Mouse (Mus musculus) neural tube, embryonic 11.5 days (tissue): ENCODE results near the gene Tenm4. TPM values are rescaled to one million over a fixed set of nuclear protein-coding genes. Genes with fewer than 3 reads are reported as not detected.
A peak's percentile ranks its signal among the peaks of the same experiment; 100 is the strongest.

Experiments used
- ATAC-seq: fragments of 200-750 bp; cut with Nextera tagmentation; 2 replicates; pipeline ENCODE4 v1.8.0; 2017; ENCODE audit warnings: moderate number of reproducible peaks, mild to moderate bottlenecking, moderate TSS enrichment, moderate library complexity; ENCODE audit not compliant: insufficient read depth, low FRiP score, low TSS enrichment
- DNase-seq: peaks from one replicate; pipeline ENCODE4 v3.0.0-alpha.2; 2015; ENCODE audit warnings: low spot score
- H3K27ac ChIP-seq: fragments of 300-500 bp; sonication (generic); 2 replicates; pipeline ENCODE4 v1.5.1; 2014; ENCODE audit warnings: low read depth, mild to moderate bottlenecking, low read length
- H3K27me3 ChIP-seq: fragments of 300-500 bp; sonication (generic); 2 replicates; pipeline ENCODE4 v1.6.1; 2014; ENCODE audit warnings: mild to moderate bottlenecking, low read length, mixed read lengths; ENCODE audit not compliant: control insufficient read depth, insufficient read depth
- H3K36me3 ChIP-seq: fragments of 300-500 bp; sonication (generic); 2 replicates; pipeline ENCODE4 v1.6.1; 2014; ENCODE audit warnings: mild to moderate bottlenecking, low read length, moderate library complexity, mixed read lengths; ENCODE audit not compliant: control insufficient read depth, insufficient read depth
- H3K4me1 ChIP-seq: fragments of 300-500 bp; sonication (generic); 2 replicates; pipeline ENCODE4 v1.6.1; 2014; ENCODE audit warnings: low read length, mixed read lengths; ENCODE audit not compliant: control insufficient read depth, insufficient read depth
- H3K4me2 ChIP-seq: fragments of 300-500 bp; sonication (generic); 2 replicates; pipeline ENCODE4 v1.6.1; 2014; ENCODE audit warnings: low read depth, mild to moderate bottlenecking, moderate library complexity
- H3K4me3 ChIP-seq: fragments of 300-500 bp; sonication (generic); 2 replicates; pipeline ENCODE4 v1.5.1; 2014; ENCODE audit warnings: low read depth, low read length
- H3K9ac ChIP-seq: fragments of 300-500 bp; sonication (generic); 2 replicates; pipeline ENCODE4 v1.6.1; 2014; ENCODE audit warnings: mild to moderate bottlenecking, low read length
- H3K9me3 ChIP-seq: fragments of 300-500 bp; sonication (generic); 2 replicates; pipeline ENCODE4 v1.6.1; 2016; ENCODE audit warnings: low read length; ENCODE audit not compliant: control insufficient read depth
- WGBS: fragments of 180-500 bp; shearing (Covaris S2); extraction: QIAGEN DNeasy Blood & Tissue Kit; methylation state at CpG from one replicate; pipeline ENCODE4 v1.1.7; 2014; 5-methylcytosine and 5-hydroxymethylcytosine counted together
- polyA plus RNA-seq: library from polyadenylated mRNA; unstranded; fragments of >200 nt; fragmentation: Nextera tagmentation; extraction: Ambion mirVana; gene quantifications from 2 replicates; pipeline ENCODE4 v1.2.1, GENCODE M21; 2014

The Tenm4 gene
- polyA plus RNA-seq, 1 experiment from 2014 or later, result 32.7 TPM

DNA sequence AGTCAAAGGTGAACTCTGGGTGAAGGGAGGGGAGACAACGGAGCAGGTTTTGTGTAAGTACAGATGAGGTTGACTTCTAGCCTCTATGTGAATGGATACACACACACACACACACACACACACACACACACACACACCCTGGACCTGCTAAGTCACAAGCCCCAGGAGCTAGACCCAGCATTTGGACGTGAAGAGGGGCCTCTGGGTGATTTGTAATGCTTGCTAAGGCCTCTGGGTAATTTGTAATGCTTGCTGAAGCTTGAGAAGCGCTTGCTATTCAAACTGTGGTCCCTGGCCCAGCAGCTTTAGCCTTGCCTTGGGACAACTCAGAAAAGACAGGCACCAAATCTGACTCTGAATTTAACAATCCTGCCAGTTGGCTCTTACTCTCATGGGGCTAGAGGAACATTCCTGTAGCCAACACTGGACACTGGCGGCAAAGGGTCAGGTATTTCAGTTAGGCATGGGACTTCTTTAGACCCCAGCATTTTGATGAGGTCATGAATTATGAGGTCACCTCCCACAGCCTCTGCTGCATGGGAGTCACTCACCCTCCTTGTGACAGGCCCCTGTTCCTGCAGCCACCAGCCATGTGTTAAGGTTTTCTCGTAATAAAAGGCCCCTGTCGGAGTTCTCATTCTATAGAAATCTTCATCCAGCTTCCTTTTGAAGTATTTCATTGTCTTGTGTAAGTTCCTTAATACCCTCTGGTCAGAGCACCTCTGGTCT is 237.3 kb downstream of the Tenm4 start:
- 22% methylated on average over 6 of the region's 6 CpGs for WGBS

DNA sequence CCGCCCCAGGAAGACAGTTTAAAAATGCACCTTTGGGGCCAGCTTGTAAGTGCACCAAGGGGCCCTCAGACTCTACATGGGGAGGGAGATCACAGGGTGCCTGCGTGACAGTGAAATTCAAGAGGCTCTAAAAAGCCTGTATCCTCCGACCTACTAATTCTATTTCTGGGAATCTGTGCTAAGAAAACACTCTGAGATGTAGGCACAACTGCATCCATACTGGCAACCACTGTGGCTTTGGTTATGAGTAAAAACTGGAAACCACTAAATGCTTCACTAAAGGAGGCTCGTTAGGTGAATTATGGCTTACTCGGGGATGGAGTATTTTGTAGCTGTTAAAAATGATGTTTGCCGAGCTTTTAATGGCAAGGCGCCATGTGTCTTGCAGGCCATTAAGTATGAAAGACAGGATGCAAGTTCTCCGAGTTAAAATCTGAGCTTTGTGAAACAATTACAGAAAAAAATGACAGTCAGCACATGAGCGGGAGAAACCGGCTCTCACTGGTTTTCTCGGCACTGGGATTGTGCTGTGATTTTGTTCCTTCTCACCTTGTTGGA is 238.4 kb downstream of the Tenm4 start:
- no peak overlapping the region for H3K27ac ChIP-seq
- ATAC-seq, result no peak
- no peak overlapping the region for H3K9ac ChIP-seq
- WGBS, result 58% methylated on average over 11 of the region's 11 CpGs
- no peaks in the 10 kb centered on the region for H3K27me3 ChIP-seq
- no peak overlapping the region for H3K4me2 ChIP-seq
- no peaks in the 10 kb centered on the region for H3K36me3 ChIP-seq
- H3K4me1 ChIP-seq, result peaks cover 13% of the 10 kb centered on the region
- DNase-seq, result no peak
- no peaks in the 10 kb centered on the region for H3K9me3 ChIP-seq
- no peak overlapping the region for H3K4me3 ChIP-seq

More for the DNA sequence above, 237.3 kb downstream of the Tenm4 start:
- Histone ChIP-seq H3K27me3 (no peaks in the 10 kb centered on the region), H3K4me2 (no peak overlapping the region), H3K36me3 (no peaks in the 10 kb centered on the region), H3K27ac (no peak overlapping the region), H3K4me1 (peaks cover 13% of the 10 kb centered on the region), H3K9ac (no peak overlapping the region), H3K4me3 (no peak overlapping the region), H3K9me3 (no peaks in the 10 kb centered on the region)
- DNase-seq (peak; percentile 18), ATAC-seq (peak; percentile 50; the same call in 1 of the 2 replicates)

- Histone ChIP-seq H3K27ac (no peak overlapping the region), H3K4me1 (peaks cover 4% of the 10 kb centered on the region), H3K4me2 (no peak overlapping the region), H3K9me3 (no peaks in the 10 kb centered on the region), H3K9ac (no peak overlapping the region), H3K36me3 (no peaks in the 10 kb centered on the region), H3K4me3 (no peak overlapping the region), H3K27me3 (no peaks in the 10 kb centered on the region)
- ATAC-seq, result no peak
- no peak for DNase-seq
- 74% methylated on average over 1 of the region's 1 CpGs for WGBS
These were observed 242.8 kb downstream of the Tenm4 start for GRCm38 (mm10) chr7:96413822-96414221.

DNA sequence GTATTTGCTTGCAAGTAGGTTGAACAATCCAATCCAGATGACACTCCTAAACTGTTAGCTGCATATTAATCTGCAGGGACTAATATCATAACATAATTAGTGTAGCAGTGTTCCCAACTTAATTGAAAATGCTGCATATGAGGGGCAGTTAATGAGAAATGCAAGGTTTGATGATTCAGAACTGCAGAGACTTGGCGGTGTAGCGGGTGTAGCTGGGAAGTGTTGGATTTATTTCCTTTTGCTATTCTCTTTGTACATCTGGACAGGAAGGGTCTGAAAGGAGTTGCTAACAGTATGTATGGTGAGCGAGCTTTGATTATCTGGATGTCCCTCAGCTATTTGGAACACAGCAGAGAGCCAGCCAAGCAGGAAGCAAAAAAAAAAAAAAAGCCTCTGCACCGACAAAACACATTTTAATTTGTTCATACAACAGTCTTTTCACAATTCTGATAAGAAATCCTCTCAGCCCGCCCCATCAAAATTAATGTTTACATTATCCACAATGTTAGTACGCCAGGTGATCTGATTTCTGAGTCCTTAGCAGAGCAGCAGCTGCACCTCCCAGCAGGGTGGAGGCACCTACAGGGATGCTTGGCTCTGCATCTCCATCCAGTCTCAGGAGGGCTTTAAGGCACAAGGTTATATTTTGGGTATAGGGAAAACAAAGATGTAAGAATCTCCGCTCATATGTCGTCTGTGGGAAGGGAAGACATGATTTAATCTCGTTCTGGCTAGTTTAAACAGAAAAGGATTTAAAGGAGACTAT is 243.4 kb downstream of the Tenm4 start:
- Histone ChIP-seq H3K27ac (no peak overlapping the region), H3K9me3 (no peaks in the 10 kb centered on the region), H3K9ac (no peak overlapping the region), H3K4me1 (no peaks in the 10 kb centered on the region), H3K4me2 (no peak overlapping the region), H3K36me3 (no peaks in the 10 kb centered on the region), H3K4me3 (no peak overlapping the region), H3K27me3 (no peaks in the 10 kb centered on the region)
- 78% methylated on average over 9 of the region's 9 CpGs for WGBS
- ATAC-seq (no peak), DNase-seq (no peak)

DNA sequence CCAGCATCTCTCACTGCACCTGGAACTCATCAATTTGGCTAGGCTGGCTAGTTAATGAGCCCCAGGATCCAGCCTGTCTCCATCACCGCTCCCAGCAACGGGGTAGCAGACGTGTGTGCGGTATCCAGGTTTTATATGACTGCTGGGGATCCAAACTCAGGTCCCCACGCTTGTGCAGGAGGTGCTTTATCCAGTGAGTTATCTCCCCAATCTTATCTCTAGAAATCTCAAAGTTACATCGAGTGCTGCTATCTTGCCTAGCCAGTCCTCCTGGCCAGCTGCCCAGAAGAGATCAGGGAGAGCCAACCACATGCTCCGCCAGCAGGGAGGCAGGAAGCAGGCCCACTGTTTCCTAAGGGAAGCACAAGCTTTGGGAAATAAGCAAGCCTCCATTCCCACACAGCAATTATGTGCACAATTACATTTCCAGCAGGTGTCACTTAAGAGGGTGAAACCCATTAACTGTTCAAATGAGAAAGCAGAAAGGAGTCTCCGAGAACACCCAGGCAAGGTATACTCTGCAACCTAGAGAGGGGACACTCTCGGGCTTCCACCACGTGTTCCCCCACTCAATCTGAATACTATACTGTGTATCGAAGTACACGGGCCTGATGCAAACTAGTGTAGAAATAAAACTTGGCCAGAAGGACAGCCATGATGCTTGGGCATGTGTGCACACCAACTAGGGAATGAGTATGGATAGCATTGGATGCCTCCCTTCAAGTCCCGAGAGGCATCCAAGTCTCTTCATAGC is 246.4 kb downstream of the Tenm4 start:
- Histone ChIP-seq H3K9me3 (no peaks in the 10 kb centered on the region), H3K9ac (no peak overlapping the region), H3K27me3 (no peaks in the 10 kb centered on the region), H3K4me1 (no peaks in the 10 kb centered on the region), H3K27ac (no peak overlapping the region), H3K4me2 (no peak overlapping the region), H3K4me3 (no peak overlapping the region), H3K36me3 (no peaks in the 10 kb centered on the region)
- 70% methylated on average over 13 of the region's 13 CpGs for WGBS
- peak; percentile 15 for DNase-seq
- ATAC-seq, result no peak

DNA sequence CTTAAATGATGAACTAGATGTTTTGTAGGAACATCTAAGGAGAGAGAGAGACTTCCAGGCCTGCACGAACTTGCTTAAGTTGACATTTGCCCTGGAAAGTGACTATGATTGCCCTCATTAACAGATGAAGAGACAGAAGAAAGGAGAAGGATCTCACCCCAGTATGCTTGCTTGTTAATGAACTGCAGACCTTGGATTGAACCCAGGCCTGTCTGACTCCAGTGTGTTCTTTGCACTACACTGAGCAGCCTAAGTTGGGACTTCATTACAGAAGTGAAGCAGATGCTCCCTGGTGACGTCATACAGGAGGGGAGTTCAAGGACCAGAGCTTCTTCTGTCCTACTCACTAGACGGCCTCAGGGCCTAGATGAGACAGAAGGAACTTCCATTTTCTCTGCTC is 247.1 kb downstream of the Tenm4 start:
- Histone ChIP-seq H3K9me3 (no peaks in the 10 kb centered on the region), H3K27me3 (no peaks in the 10 kb centered on the region), H3K9ac (no peak overlapping the region), H3K4me2 (no peak overlapping the region), H3K4me1 (no peaks in the 10 kb centered on the region), H3K36me3 (no peaks in the 10 kb centered on the region), H3K27ac (no peak overlapping the region), H3K4me3 (no peak overlapping the region)
- DNase-seq, result no peak
- 61% methylated on average over 3 of the region's 3 CpGs for WGBS
- no peak for ATAC-seq

DNA sequence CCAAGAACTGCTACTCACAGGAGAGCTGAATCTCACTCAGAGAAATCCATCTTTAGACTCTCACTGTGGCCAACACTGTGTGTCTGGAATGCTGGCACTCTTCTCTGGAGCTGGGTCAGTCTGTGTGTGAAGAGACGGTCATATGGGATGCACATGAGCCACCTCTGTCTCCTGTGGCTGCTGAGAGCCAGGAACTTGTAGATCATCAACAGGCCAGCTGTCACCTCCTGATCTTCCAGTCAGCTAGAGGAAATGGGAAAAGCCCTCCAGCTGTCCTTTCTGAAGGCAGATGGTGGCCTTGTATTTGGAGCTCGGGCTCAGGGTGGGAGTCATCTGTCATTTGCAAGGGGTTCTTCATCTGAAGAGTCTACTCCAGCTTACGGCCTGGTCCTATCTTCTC is 249.0 kb downstream of the Tenm4 start:
- no peak overlapping the region for H3K4me3 ChIP-seq
- H3K36me3 ChIP-seq, result no peaks in the 10 kb centered on the region
- H3K27ac ChIP-seq, result no peak overlapping the region
- 57% methylated on average over 3 of the region's 3 CpGs for WGBS
- no peak overlapping the region for H3K9ac ChIP-seq
- H3K9me3 ChIP-seq, result no peaks in the 10 kb centered on the region
- ATAC-seq, result no peak
- no peaks in the 10 kb centered on the region for H3K27me3 ChIP-seq
- no peak for DNase-seq
- H3K4me1 ChIP-seq, result no peaks in the 10 kb centered on the region
- no peak overlapping the region for H3K4me2 ChIP-seq

GRCm38 (mm10) chr7:96420926-96421605 is 250.0 kb downstream of the Tenm4 start:
- no peaks in the 10 kb centered on the region for H3K9me3 ChIP-seq
- no peak overlapping the region for H3K4me3 ChIP-seq
- H3K9ac ChIP-seq, result no peak overlapping the region
- DNase-seq (no peak), ATAC-seq (no peak)
- H3K4me2 ChIP-seq, result no peak overlapping the region
- no peaks in the 10 kb centered on the region for H3K27me3 ChIP-seq
- H3K36me3 ChIP-seq, result no peaks in the 10 kb centered on the region
- no peaks in the 10 kb centered on the region for H3K4me1 ChIP-seq
- H3K27ac ChIP-seq, result no peak overlapping the region
- WGBS, result 85% methylated on average over 9 of the region's 9 CpGs
